Mouse (Mus musculus) heart, embryonic 13.5 days (tissue): ENCODE results near the gene Znrf1. TPM values are rescaled to one million over a fixed set of nuclear protein-coding genes. Genes with fewer than 3 reads are reported as not detected.

Source experiments
- ATAC-seq: fragments of 200-750 bp; cut with Nextera tagmentation; 2 replicates; pipeline ENCODE4 v1.8.0; 2017; ENCODE audit warnings: moderate TSS enrichment; ENCODE audit not compliant: insufficient number of reproducible peaks, low FRiP score, low TSS enrichment; ENCODE audit errors: extremely low read depth
- H3K27ac ChIP-seq: fragments of 300-500 bp; sonication (generic); replicated peaks from 2 replicates; pipeline ENCODE4 v1.5.1; 2015; ENCODE audit warnings: moderate library complexity, mild to moderate bottlenecking, inconsistent platforms
- H3K27me3 ChIP-seq: fragments of 300-500 bp; sonication (generic); replicated peaks from 2 replicates; pipeline ENCODE4 v1.6.1; 2015; ENCODE audit warnings: mild to moderate bottlenecking, inconsistent platforms
- H3K36me3 ChIP-seq: fragments of 300-500 bp; sonication (generic); 2 replicates; pipeline ENCODE4 v1.6.1; 2015; ENCODE audit warnings: mild to moderate bottlenecking, inconsistent platforms
- H3K4me1 ChIP-seq: fragments of 300-500 bp; sonication (generic); 2 replicates; pipeline ENCODE4 v1.6.1; 2015; ENCODE audit warnings: inconsistent platforms
- H3K4me2 ChIP-seq: fragments of 300-500 bp; sonication (generic); 2 replicates; pipeline ENCODE4 v1.6.1; 2015; ENCODE audit warnings: inconsistent platforms, mild to moderate bottlenecking, moderate library complexity
- H3K4me3 ChIP-seq: fragments of 300-500 bp; sonication (generic); 2 replicates; pipeline ENCODE4 v1.5.1; 2015; ENCODE audit warnings: moderate library complexity, mild to moderate bottlenecking, inconsistent platforms
- H3K9ac ChIP-seq: fragments of 300-500 bp; sonication (generic); 2 replicates; pipeline ENCODE4 v1.6.1; 2015; ENCODE audit warnings: inconsistent platforms, mild to moderate bottlenecking, moderate library complexity
- H3K9me3 ChIP-seq: fragments of 300-500 bp; sonication (generic); 2 replicates; pipeline ENCODE4 v1.6.1; 2016; ENCODE audit warnings: inconsistent platforms
- WGBS: fragments of 180-500 bp; shearing (Covaris S2); methylation state at CpG from one replicate; pipeline ENCODE4 v1.1.7; 2015; ENCODE audit warnings: mixed read lengths; 5-methylcytosine and 5-hydroxymethylcytosine counted together
- polyA plus RNA-seq: library from polyadenylated mRNA; unstranded; fragments of >200 nt; fragmentation: Nextera tagmentation; extraction: Ambion mirVana; gene quantifications from 2 replicates; pipeline ENCODE4 v1.2.1, GENCODE M21; 2015

Gene Znrf1
- polyA plus RNA-seq, 1 experiment from 2014 or later: 20.1 TPM

DNA sequence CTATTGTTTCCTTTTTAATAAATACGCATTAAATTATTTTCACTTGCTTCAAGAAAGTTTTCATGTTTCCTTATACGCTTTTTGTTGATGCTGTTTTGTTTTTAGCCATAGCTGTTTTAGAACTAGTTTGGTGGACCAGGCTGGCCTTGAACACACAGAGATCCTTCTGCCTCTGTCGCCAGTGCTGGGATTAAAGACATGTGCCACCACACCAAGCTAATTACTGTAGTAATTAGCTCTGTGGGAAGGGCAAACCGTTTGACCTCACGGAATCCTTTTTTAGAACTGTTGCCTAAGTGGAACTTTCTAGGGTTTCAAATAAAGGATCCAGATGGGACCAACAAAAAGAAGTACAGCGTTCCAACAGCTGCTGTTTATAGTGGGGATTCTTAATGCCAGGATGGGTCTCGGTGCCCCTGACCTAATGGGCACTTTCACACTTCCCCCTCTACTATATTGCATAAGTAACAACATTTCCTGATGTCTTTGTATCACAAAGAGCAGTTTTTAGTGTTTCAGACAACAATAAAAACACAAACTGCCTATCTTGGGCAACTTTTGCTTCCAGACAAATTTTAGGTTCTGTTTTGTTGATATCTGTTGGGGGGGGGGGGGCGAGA lies 15.7 kb downstream of the Znrf1 start:
- Histone ChIP-seq H3K9ac (no peak overlapping the region), H3K27ac (no peak overlapping the region)
- no peak for ATAC-seq

GRCm38 (mm10) chr8:111561824-111562223 lies 25.9 kb downstream of the Znrf1 start:
- peak overlapping the region; percentile 29; the same call in 1 of the 2 replicates for H3K9ac ChIP-seq
- no peak overlapping the region for H3K4me3 ChIP-seq

More for the DNA sequence above, 15.7 kb downstream of the Znrf1 start:
- Histone ChIP-seq H3K27me3 (no peaks in the 10 kb centered on the region), H3K36me3 (peaks cover 5% of the 10 kb centered on the region; the same call in 1 of the 2 replicates), H3K4me2 (no peak overlapping the region), H3K4me1 (peaks cover 43% of the 10 kb centered on the region), H3K4me3 (no peak overlapping the region), H3K9me3 (no peaks in the 10 kb centered on the region)
- 80% methylated on average over 8 of the region's 8 CpGs for WGBS

DNA sequence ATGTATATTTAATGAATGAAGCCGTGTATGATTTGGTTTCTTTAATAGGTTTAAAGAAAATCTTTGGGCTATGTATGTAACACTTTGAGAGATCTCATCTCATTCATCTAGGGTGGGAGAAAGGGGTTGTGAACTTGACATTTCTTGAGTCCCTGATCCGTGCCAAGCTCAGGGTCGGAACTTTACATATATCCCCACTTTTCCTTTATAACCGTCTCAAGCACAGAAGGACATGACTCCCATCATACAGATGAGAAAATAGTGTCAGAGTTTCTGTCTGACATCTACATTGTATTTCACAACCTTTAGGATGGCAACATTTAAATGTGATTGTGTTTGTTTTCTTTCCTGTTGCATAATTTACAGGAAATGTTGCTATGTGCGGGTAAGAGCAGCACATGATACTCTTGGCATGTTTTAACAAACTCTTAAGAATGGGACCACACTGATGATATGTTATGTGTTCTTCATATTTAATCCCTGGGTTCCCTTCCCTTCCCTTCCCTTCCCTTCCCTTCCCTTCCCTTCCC lies 26.4 kb downstream of the Znrf1 start:
- ATAC-seq: no peak
- Histone ChIP-seq H3K27ac (peak overlapping the region; percentile 82; the same call in 1 of the 2 replicates), H3K9me3 (no peaks in the 10 kb centered on the region), H3K4me2 (no peak overlapping the region), H3K27me3 (no peaks in the 10 kb centered on the region), H3K4me1 (peaks cover 81% of the 10 kb centered on the region), H3K9ac (no peak overlapping the region), H3K4me3 (no peak overlapping the region), H3K36me3 (no peaks in the 10 kb centered on the region)
- WGBS: 89% methylated on average over 5 of the region's 5 CpGs

More at GRCm38 (mm10) chr8:111561824-111562223, 25.9 kb downstream of the Znrf1 start:
- Histone ChIP-seq H3K27me3 (no peaks in the 10 kb centered on the region), H3K9me3 (no peaks in the 10 kb centered on the region), H3K4me1 (peaks cover 83% of the 10 kb centered on the region), H3K4me2 (peak overlapping the region; percentile 36), H3K36me3 (no peaks in the 10 kb centered on the region), H3K27ac (peak overlapping the region; percentile 82)
- 46% methylated on average over 4 of the region's 4 CpGs for WGBS
- ATAC-seq: peak; percentile 8; the same call in 1 of the 2 replicates

- Histone ChIP-seq H3K27ac (no peak overlapping the region), H3K27me3 (no peaks in the 10 kb centered on the region), H3K4me2 (no peak overlapping the region), H3K9ac (no peak overlapping the region), H3K4me1 (peaks cover 83% of the 10 kb centered on the region), H3K9me3 (no peaks in the 10 kb centered on the region), H3K36me3 (no peaks in the 10 kb centered on the region), H3K4me3 (no peak overlapping the region)
- ATAC-seq: no peak
- WGBS: 89% methylated on average over 5 of the region's 5 CpGs
Observed at GRCm38 (mm10) chr8:111563075-111563474, 27.2 kb downstream of the Znrf1 start.

DNA sequence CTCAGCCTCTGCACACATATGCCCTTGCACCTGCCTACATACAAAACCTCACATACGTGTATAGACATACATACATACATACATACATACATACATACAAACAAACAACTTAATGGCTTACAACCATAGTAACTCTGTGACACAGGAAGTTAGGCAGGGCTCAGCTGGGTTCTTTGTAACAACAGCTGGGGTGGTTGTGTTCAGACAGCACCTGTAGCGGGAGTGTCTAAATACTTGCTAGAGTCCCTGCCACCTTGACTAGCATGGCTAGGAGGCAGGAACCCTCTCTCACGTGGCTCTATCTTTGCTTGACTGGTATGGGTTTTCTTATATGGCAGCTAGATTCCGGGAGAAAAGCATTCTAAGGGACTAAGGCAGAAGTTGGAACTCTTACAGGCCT lies 27.8 kb downstream of the Znrf1 start:
- H3K4me3 ChIP-seq: no peak overlapping the region
- peaks cover 81% of the 10 kb centered on the region for H3K4me1 ChIP-seq
- WGBS: 86% methylated on average over 4 of the region's 4 CpGs
- H3K4me2 ChIP-seq: no peak overlapping the region
- no peak overlapping the region for H3K9ac ChIP-seq
- H3K27ac ChIP-seq: no peak overlapping the region
- no peaks in the 10 kb centered on the region for H3K36me3 ChIP-seq
- no peak for ATAC-seq
- H3K27me3 ChIP-seq: no peaks in the 10 kb centered on the region
- no peaks in the 10 kb centered on the region for H3K9me3 ChIP-seq

DNA sequence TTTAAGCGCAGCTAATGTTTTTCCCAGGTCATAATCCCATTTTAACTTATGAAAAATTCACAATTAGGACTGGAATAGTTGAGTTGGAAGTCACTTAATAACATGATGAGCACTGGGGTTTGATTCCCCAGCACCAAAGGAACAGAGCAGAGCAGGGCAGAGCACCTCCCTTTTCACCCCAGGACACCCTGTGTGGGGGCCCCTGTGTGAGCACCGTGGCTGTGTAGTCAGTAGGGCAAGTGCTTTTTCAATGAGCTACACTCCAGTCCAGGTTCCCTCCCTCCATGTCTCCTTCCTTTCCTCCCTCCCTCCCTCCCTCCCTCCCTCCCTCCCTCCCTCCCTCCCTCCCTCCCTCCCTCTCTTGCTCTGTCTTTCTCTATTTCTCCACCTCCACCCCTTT lies 28.2 kb downstream of the Znrf1 start:
- H3K9me3 ChIP-seq: no peaks in the 10 kb centered on the region
- no peaks in the 10 kb centered on the region for H3K27me3 ChIP-seq
- ATAC-seq: no peak
- H3K27ac ChIP-seq: no peak overlapping the region
- no peaks in the 10 kb centered on the region for H3K36me3 ChIP-seq
- no peak overlapping the region for H3K9ac ChIP-seq
- 82% methylated on average over 2 of the region's 2 CpGs for WGBS
- H3K4me2 ChIP-seq: no peak overlapping the region
- H3K4me1 ChIP-seq: peaks cover 76% of the 10 kb centered on the region
- H3K4me3 ChIP-seq: no peak overlapping the region

DNA sequence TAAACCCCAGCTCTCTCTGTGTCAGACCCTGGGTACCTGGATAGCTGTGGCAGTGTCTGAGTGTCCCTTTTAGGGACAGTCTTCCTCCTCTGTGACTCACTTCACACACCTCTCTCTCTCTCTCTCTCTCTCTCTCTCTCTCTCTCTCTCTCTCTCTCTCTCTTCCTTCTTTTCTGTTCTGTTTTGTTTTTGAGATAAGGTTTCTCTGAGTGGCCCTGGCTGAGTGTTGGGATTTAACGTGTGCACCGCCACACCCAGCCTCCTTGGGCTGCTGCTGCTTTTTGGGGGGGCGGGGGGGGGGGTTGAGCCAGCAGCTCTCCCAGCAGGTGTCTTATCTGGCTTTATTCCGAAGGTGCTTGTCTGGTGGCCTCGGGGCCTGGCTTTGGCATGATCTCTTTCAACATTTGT lies 29.9 kb downstream of the Znrf1 start:
- H3K4me1 ChIP-seq: peaks cover 69% of the 10 kb centered on the region
- H3K27ac ChIP-seq: peak overlapping the region; percentile 20; the same call in 1 of the 2 replicates
- H3K4me3 ChIP-seq: no peak overlapping the region
- 19% methylated on average over 5 of the region's 5 CpGs for WGBS
- H3K4me2 ChIP-seq: no peak overlapping the region; the same call in 1 of the 2 replicates
- no peaks in the 10 kb centered on the region for H3K27me3 ChIP-seq
- no peaks in the 10 kb centered on the region for H3K36me3 ChIP-seq
- H3K9ac ChIP-seq: no peak overlapping the region; the same call in 1 of the 2 replicates
- H3K9me3 ChIP-seq: no peaks in the 10 kb centered on the region
- ATAC-seq: no peak

DNA sequence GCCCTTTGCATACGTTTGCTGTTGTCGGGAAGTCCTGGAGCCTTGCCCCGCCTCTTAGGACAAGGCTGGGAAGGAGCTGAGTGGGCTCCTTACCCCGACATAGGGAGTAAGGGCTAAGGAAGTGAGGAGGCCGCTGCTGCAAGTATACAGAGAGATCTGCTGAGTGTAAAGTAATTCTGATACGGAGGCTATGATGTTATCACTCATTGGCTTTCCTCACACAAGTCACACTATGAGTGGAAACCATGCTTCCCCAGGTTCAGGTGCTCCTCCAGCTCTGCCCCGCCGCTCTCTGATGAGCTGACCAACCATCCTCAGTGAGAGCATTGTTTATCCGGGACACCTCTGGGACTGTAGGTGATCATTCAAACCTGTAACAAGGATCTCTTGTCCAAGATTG lies 30.4 kb downstream of the Znrf1 start:
- H3K4me2 ChIP-seq: no peak overlapping the region; the same call in 1 of the 2 replicates
- H3K4me1 ChIP-seq: peaks cover 63% of the 10 kb centered on the region
- no peaks in the 10 kb centered on the region for H3K9me3 ChIP-seq
- H3K36me3 ChIP-seq: no peaks in the 10 kb centered on the region
- no peak overlapping the region for H3K4me3 ChIP-seq
- ATAC-seq: no peak
- H3K9ac ChIP-seq: no peak overlapping the region; the same call in 1 of the 2 replicates
- 0 out of 2 replicates have a peak overlapping the region, but pooled peaks have one; percentile 20 for H3K27ac ChIP-seq
- no peaks in the 10 kb centered on the region for H3K27me3 ChIP-seq
- 51% methylated on average over 9 of the region's 9 CpGs for WGBS

GRCm38 (mm10) chr8:111567571-111567970 lies 31.7 kb downstream of the Znrf1 start:
- 47% methylated on average over 3 of the region's 3 CpGs for WGBS
- H3K9me3 ChIP-seq: no peaks in the 10 kb centered on the region
- 0 out of 2 replicates have a peak overlapping the region, but pooled peaks have one; percentile 5 for H3K9ac ChIP-seq
- H3K36me3 ChIP-seq: no peaks in the 10 kb centered on the region
- H3K4me3 ChIP-seq: no peak overlapping the region
- peaks cover 61% of the 10 kb centered on the region for H3K4me1 ChIP-seq
- no peak overlapping the region for H3K27ac ChIP-seq
- H3K4me2 ChIP-seq: no peak overlapping the region
- H3K27me3 ChIP-seq: no peaks in the 10 kb centered on the region
- ATAC-seq: peak; percentile 33; the same call in 1 of the 2 replicates

GRCm38 (mm10) chr8:111568029-111568428 lies 32.1 kb downstream of the Znrf1 start:
- Histone ChIP-seq H3K4me1 (peaks cover 66% of the 10 kb centered on the region), H3K4me3 (no peak overlapping the region), H3K27ac (no peak overlapping the region; the same call in 1 of the 2 replicates), H3K9me3 (no peaks in the 10 kb centered on the region), H3K36me3 (no peaks in the 10 kb centered on the region), H3K27me3 (no peaks in the 10 kb centered on the region), H3K9ac (peak overlapping the region; percentile 52; the same call in 1 of the 2 replicates), H3K4me2 (no peak overlapping the region)
- ATAC-seq: no peak
- 49% methylated on average over 3 of the region's 3 CpGs for WGBS

DNA sequence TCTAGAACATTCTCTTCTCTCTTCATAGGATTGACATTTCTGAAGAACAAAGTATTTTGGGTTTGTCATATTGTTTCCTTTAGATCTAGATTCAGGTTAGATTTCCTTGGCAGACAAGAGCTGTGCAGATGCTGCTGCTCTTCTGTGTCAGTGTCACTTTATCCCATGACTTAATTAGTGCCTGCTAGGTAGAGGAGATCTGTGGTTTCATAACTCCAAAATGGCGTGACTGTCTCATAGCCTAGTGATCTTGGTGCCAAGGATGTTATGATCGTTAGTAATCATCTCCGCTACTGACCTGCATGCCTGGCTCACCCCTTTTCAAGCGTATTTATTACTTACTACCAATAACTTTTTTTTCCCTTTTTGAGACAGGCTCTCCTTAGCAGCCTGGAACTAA lies 34.0 kb downstream of the Znrf1 start:
- Histone ChIP-seq H3K4me2 (no peak overlapping the region), H3K27me3 (no peaks in the 10 kb centered on the region), H3K4me3 (no peak overlapping the region), H3K4me1 (peaks cover 61% of the 10 kb centered on the region), H3K9ac (no peak overlapping the region), H3K27ac (no peak overlapping the region), H3K9me3 (no peaks in the 10 kb centered on the region), H3K36me3 (0 out of 2 replicates have a peak, but pooled peaks cover 3% of the 10 kb centered on the region)
- ATAC-seq: no peak
- WGBS: 88% methylated on average over 4 of the region's 4 CpGs
